Mouse (Mus musculus) WW6 (cell line): Measurements from ENCODE around the gene Slc25a30.

Experiments
- DNase-seq: peaks from one replicate; pipeline ENCODE4 v3.0.0-alpha.2; 2013; ENCODE audit warnings: low read depth, low spot score

Gene Slc25a30

DNA sequence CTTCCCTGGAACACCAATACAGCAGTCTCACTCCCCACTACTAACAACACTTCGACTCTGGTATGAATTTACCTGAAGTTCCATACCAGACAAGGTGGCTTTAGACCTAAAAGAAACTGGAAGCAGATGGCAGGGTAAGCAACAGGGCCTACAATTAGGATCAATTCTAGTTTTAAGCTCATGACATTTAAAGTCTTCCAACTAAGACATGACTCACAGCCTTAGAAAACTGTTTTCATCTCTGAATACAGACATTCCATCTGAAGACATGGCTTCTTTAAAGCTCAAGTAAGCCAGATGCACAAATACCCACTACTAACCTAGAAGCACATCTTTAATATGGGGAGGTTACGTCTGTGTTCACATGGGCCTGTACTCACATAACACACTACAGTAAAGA lies 38.9 kb downstream of the Slc25a30 start:
- DNase-seq = no peak

DNA sequence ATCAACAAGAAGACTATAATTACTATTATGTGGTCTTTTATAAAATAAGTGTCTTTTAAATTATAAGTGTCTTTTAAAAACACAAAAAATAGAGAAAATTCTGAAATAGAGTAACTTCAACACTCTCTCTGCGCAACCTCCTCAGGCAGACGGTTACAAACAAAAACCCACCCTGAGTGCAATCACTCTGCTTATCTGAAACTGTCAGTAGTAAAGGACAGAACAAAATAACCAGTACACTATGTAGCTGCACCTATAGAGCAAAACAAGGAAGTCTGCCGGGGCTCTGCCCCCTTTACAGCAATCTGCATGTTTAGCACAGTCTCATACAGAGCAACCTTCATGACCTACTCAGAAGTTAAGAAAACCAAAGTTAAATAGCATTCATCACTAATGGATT lies 44.9 kb downstream of the Slc25a30 start:
- no peak for DNase-seq

DNA sequence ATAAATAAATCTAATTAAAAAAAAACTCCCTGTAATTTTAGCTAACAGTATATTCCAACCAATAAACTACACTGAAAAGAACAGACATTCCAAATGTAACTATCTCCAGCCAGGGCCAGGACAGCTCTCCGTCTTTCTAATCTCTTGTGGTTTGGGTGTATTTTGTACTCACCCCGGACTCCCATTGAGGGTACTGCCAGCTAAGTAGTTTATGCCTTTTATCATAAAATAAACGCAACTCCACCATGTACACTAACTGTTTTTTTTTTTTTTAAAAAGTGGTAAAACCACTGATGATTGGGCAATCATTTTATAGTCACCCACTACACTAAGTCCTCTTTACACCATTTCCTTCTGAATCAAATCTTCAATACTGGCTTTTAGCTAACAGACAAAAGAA lies 51.2 kb downstream of the Slc25a30 start:
- DNase-seq = no peak

DNA sequence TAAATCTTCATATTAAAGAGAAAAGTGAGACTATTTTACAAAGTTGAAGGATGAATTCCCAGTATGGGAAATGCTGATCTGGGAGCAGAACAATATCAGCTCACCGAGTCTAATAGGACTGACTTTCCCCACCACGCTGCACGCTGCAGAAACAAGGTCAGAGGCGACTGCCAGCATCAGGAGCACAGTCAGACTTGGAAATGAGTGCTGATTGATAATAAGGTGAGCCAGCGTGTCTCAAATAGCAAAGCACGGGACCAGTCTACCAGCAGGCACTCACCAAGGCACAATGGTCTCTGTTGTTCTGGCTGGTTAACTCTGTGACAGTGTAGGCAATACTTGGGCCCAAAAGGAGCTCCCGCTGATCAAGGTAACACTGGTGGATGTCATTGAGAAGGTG lies 54.2 kb downstream of the Slc25a30 start:
- no peak for DNase-seq

DNA sequence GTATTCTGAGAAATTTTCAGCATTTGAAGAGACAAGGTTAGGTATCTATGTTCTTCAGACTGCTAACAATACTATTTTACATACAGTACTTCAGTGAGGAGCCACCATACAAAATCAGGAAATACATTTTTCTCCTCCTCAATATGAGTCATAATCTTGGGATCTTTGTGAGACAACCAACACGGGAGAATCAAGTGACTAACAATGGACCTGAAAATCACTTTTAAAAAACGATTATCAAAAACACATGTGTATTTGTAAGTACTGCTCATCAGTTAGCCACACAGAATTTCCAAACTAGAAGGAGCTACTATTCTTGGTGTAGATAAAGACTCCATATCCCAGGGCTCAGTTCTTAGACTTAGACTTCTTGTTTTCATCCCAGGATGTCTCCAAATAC lies 55.5 kb downstream of the Slc25a30 start:
- DNase-seq = no peak

DNA sequence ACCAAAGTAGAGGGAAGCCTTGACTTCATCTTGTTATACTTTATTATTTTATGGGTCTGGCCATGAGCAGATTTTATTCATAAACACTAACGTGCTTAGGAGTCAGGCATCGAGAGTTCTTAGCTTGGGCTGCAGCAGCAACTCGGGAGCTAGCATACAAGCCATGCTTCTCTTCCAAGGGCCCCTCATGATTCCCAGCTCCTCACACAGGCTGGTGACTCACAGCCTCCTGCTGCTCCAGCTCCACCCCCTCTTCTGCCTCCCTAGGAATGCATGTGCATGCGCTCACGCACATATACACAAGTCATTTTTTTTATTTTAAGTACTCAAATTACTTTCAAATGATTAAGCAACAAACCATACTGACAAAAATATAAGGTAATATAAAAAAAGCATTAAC lies 58.7 kb downstream of the Slc25a30 start:
- DNase-seq = no peak

DNA sequence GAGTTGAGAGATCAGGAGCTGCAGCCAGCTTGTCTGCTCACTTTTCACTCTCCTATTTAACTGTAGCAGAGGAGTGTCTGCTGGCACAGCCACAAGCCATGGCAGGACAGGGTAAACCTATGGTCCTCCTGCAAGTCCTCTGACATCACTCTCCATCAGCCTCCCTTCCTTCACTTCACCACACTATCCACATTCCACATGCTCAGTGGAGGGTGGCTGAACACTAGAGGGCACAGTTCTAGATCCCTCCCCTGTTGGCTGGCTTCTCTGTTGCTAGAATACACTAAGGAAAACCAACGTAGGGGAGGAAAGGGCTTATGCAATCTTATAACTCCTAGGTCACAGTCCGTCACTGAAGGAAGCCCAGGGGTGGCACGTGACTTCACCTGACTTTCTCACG lies 59.8 kb downstream of the Slc25a30 start:
- no peak for DNase-seq

DNA sequence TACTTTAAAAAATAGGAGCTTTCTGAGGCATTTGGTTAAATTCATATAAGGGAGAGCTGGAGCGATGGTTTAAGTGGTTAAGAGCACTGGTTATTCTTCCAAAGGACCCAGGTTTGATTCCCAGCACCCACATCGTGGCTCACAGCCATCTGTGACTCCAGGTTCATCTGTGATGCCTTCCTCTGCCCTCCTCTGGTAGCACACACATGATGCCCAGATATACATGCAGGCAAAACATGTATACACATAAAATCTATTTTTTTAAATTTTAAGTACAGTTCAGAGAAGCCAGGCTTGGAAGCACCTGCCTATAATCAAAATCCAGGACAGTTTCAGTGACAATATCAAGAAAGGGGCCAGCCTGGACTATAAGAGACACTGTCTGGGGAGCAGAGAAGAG lies 64.0 kb downstream of the Slc25a30 start:
- DNase-seq = no peak

DNA sequence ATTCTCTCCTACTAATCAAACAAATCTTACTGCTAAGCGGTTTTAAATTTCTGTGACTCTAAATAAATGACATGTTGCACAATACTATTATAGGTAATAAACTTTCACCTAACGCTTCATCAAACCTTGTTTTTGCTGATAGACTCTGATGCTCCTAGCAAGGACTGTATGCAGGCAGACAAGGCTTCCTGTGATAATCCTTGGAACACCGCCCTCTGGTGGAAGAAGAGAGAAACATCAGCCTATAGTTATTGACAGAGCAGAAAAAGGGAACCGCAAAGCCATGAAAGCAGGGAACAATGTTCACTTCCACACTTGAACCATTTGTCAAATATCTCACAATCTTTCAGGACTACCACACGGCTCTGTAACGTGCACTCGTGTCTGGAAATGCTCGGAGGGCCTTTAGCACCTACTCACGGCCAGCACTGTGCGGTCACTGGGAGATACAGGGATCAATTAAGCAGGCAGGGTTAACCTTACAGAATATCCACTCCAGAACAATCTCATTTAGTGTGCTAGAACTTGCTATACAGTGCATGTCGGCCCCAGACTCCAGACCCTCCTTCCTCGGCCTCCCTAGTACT lies 64.8 kb downstream of the Slc25a30 start:
- peak; percentile 11 for DNase-seq

DNA sequence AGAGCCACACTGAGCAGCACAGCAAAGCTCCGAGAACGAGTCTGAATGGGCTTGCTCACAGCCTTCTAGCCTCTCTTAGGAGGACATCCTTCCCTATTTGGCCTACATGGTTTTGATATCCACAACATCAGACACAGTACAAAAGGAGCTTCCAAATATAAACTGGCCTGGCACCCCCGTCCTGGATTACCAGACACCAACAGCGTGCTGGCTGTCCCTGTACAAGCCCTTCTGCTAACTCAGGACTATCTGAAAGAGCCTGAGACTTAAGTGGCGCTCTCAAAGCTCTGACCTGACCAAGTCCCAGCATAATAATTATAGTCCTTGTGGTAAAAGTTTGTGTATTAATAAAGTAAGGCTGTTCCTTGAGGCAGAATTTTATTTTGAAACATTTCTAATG lies 66.7 kb downstream of the Slc25a30 start:
- DNase-seq = no peak

DNA sequence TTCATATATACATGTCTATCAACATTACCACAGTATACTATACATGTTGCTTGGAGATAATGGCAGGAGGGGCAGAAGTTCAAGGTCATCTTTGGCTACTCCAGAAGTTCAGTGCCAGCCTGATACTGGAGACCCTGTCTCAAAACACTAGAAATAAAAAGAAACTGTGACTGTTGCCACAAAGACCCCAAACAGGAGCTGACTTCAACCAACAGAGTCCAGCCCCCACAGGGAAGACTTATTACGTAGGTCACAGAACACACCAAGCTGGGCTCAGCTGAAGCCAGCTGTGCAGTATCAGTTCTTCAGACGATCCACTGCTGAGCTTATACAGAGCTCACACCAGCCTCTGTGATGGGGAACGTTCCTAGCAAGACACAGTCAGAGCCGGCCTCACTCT lies 70.4 kb downstream of the Slc25a30 start:
- DNase-seq = no peak

DNA sequence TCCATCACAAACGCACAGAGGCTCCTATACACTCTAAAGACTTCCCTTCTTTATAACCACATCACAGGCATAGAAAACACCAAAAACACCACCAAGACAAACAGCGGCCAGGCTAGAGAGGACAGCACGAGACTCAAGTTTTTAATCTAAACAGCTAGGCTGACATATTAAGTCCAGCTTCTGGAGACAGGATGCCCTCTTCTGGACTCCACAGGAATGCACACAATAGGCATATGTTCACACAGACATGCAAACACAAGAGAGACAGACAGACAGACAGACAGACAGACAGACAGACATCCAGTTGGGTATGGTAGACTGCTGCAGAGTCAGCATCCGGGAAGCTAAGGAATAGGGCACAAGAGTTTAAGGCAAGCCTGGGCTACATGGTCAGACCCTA lies 73.2 kb downstream of the Slc25a30 start:
- no peak for DNase-seq

DNA sequence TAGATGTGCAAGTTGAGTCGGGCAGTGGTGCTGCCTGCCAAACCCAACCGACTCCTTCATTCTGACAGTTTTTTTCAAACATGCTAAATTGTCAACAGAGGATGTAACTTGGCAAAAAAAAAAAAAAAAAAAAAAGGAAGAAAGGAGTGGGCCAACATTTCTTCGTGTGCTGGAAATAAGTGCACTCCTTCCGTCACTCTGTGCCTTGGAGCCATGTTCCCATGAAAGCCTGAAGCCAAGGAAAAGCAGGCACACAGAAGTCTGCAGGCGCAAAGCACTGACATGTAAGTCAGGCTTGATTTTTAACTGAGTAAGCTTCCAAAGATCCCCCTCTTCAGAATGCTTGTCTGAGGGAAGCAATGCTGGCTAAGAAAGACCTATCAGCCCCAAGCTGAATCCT lies 74.2 kb downstream of the Slc25a30 start:
- DNase-seq = no peak

DNA sequence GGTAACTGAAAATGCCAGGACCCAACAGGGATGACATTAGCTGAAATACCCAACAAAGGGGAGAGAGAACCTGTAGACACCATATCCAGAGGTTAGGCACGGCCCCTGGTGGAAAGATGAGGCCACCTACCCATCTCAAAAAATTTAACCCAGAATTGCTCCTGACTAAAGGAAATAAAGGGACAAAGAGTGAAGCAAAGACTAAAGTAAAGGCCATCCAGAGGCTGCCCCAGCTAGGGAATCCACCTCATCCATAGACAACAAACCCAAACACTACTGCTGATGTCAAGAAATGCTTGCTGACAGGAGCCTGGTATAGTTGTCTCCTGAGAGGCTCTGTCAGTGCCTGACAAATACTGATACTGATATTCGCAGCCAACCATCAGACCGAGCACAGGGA lies 75.1 kb downstream of the Slc25a30 start:
- no peak for DNase-seq
